Mouse (Mus musculus) midbrain, embryonic 15.5 days (tissue): ENCODE measurements at regions not wholly inside any gene's neighbourhood (a gene's known extent, or its start where the extent isn't known, plus 50 kb on each side); places are given as distances from the start of the nearest gene placed in this dataset.
"Not testable (repeated sequence)": the region's sequence is repeated elsewhere in the genome, so short reads cannot be mapped to it uniquely, and the experiment has no call there.

ENCODE experiments used
- ATAC-seq: fragments of 200-750 bp; cut with Nextera tagmentation; replicated peaks from 2 replicates; pipeline ENCODE4 v1.8.0; 2017; ENCODE audit warnings: moderate TSS enrichment
- H3K27ac ChIP-seq: fragments of 300-500 bp; sonication (generic); 2 replicates; pipeline ENCODE4 v1.5.1; 2015; ENCODE audit warnings: mild to moderate bottlenecking, inconsistent platforms
- H3K27me3 ChIP-seq: fragments of 300-500 bp; sonication (generic); replicated peaks from 2 replicates; pipeline ENCODE4 v1.6.1; 2015; ENCODE audit warnings: inconsistent platforms
- H3K36me3 ChIP-seq: fragments of 300-500 bp; sonication (generic); replicated peaks from 2 replicates; pipeline ENCODE4 v1.6.1; 2015; ENCODE audit warnings: inconsistent platforms
- H3K4me1 ChIP-seq: fragments of 300-500 bp; sonication (generic); 2 replicates; pipeline ENCODE4 v1.6.1; 2015; ENCODE audit warnings: inconsistent platforms
- H3K4me2 ChIP-seq: fragments of 300-500 bp; sonication (generic); 2 replicates; pipeline ENCODE4 v1.6.1; 2015; ENCODE audit warnings: inconsistent platforms, mild to moderate bottlenecking, moderate library complexity
- H3K4me3 ChIP-seq: fragments of 300-500 bp; sonication (generic); 2 replicates; pipeline ENCODE4 v1.5.1; 2015; ENCODE audit warnings: mild to moderate bottlenecking, inconsistent platforms
- H3K9ac ChIP-seq: fragments of 300-500 bp; sonication (generic); 2 replicates; pipeline ENCODE4 v1.6.1; 2015; ENCODE audit warnings: mild to moderate bottlenecking, inconsistent platforms
- H3K9me3 ChIP-seq: fragments of 300-500 bp; sonication (generic); 2 replicates; pipeline ENCODE4 v1.6.1; 2016; ENCODE audit warnings: inconsistent platforms
- WGBS: fragments of 180-500 bp; shearing (Covaris S2); methylation state at CpG from one replicate; pipeline ENCODE4 v1.1.7; 2015; ENCODE audit warnings: mixed read lengths; 5-methylcytosine and 5-hydroxymethylcytosine counted together

GRCm38 (mm10) chr12:9762291-9762811 is 192.4 kb downstream of the Osr1 start:
- not testable (repeated sequence) for ATAC-seq, H3K4me3 ChIP-seq, H3K27me3 ChIP-seq

GRCm38 (mm10) chr12:9762842-9763241 is 192.9 kb downstream of the Osr1 start:
- 91% methylated on average over 2 of the region's 2 CpGs for WGBS
- Histone ChIP-seq H3K4me2 (no peak overlapping the region), H3K9ac (no peak overlapping the region), H3K4me1 (no peaks in the 10 kb centered on the region), H3K27me3 (no peaks in the 10 kb centered on the region), H3K4me3 (no peak overlapping the region), H3K9me3 (no peaks in the 10 kb centered on the region), H3K27ac (no peak overlapping the region), H3K36me3 (no peaks in the 10 kb centered on the region)
- no peak for ATAC-seq

More at GRCm38 (mm10) chr12:9762291-9762811, 192.4 kb downstream of the Osr1 start:
- not testable (repeated sequence) for H3K4me2 ChIP-seq, H3K9ac ChIP-seq, H3K36me3 ChIP-seq, H3K4me1 ChIP-seq, H3K9me3 ChIP-seq, H3K27ac ChIP-seq
- 71% methylated on average over 2 of the region's 2 CpGs for WGBS

GRCm38 (mm10) chr12:9770908-9771307 is 201.0 kb downstream of the Osr1 start:
- Histone ChIP-seq H3K27me3 (no peaks in the 10 kb centered on the region), H3K9me3 (no peaks in the 10 kb centered on the region), H3K4me3 (no peak overlapping the region), H3K4me1 (no peaks in the 10 kb centered on the region), H3K36me3 (no peaks in the 10 kb centered on the region), H3K4me2 (no peak overlapping the region), H3K27ac (no peak overlapping the region), H3K9ac (no peak overlapping the region)
- no peak for ATAC-seq
- 73% methylated on average over 4 of the region's 4 CpGs for WGBS

- 79% methylated on average over 1 of the region's 1 CpGs for WGBS
- Histone ChIP-seq H3K27me3 (no peaks in the 10 kb centered on the region), H3K4me2 (no peak overlapping the region), H3K9ac (no peak overlapping the region), H3K9me3 (no peaks in the 10 kb centered on the region), H3K4me1 (no peaks in the 10 kb centered on the region), H3K27ac (no peak overlapping the region), H3K4me3 (no peak overlapping the region), H3K36me3 (no peaks in the 10 kb centered on the region)
- ATAC-seq = no peak
Measured at GRCm38 (mm10) chr12:9772875-9773274, 203.0 kb downstream of the Osr1 start.

GRCm38 (mm10) chr12:9802284-9802683 is 232.4 kb downstream of the Osr1 start:
- no peak for ATAC-seq
- 87% methylated on average over 3 of the region's 3 CpGs for WGBS

GRCm38 (mm10) chr12:9807406-9807805 is 237.5 kb downstream of the Osr1 start:
- no peak for ATAC-seq
- WGBS = 80% methylated on average over 1 of the region's 1 CpGs

More at GRCm38 (mm10) chr12:9802284-9802683, 232.4 kb downstream of the Osr1 start:
- H3K4me2 ChIP-seq = no peak overlapping the region
- no peaks in the 10 kb centered on the region for H3K9me3 ChIP-seq
- no peaks in the 10 kb centered on the region for H3K36me3 ChIP-seq
- H3K27me3 ChIP-seq = no peaks in the 10 kb centered on the region
- H3K27ac ChIP-seq = no peak overlapping the region
- H3K9ac ChIP-seq = no peak overlapping the region
- no peak overlapping the region for H3K4me3 ChIP-seq
- no peaks in the 10 kb centered on the region for H3K4me1 ChIP-seq

GRCm38 (mm10) chr12:9833273-9833672 is 263.4 kb downstream of the Osr1 start:
- Histone ChIP-seq H3K36me3 (no peaks in the 10 kb centered on the region), H3K27me3 (no peaks in the 10 kb centered on the region), H3K9me3 (no peaks in the 10 kb centered on the region), H3K4me2 (no peak overlapping the region), H3K4me3 (no peak overlapping the region), H3K27ac (no peak overlapping the region), H3K9ac (no peak overlapping the region), H3K4me1 (no peaks in the 10 kb centered on the region)
- no peak for ATAC-seq
- 65% methylated on average over 3 of the region's 3 CpGs for WGBS

More at GRCm38 (mm10) chr12:9807406-9807805, 237.5 kb downstream of the Osr1 start:
- Histone ChIP-seq H3K4me2 (no peak overlapping the region), H3K4me3 (no peak overlapping the region), H3K36me3 (no peaks in the 10 kb centered on the region), H3K9me3 (no peaks in the 10 kb centered on the region), H3K9ac (no peak overlapping the region), H3K27me3 (no peaks in the 10 kb centered on the region), H3K27ac (no peak overlapping the region), H3K4me1 (no peaks in the 10 kb centered on the region)

- Histone ChIP-seq H3K4me3 (no peak overlapping the region), H3K27me3 (no peaks in the 10 kb centered on the region), H3K36me3 (no peaks in the 10 kb centered on the region), H3K9ac (no peak overlapping the region), H3K9me3 (no peaks in the 10 kb centered on the region), H3K4me2 (no peak overlapping the region), H3K4me1 (no peaks in the 10 kb centered on the region), H3K27ac (no peak overlapping the region)
- ATAC-seq = no peak
- WGBS = 73% methylated on average over 5 of the region's 5 CpGs
Measured at GRCm38 (mm10) chr12:9839198-9839845, 269.4 kb downstream of the Osr1 start.

- WGBS = 80% methylated on average over 2 of the region's 2 CpGs
- H3K36me3 ChIP-seq = no peaks in the 10 kb centered on the region
Measured at GRCm38 (mm10) chr12:9839949-9840348, 270.0 kb downstream of the Osr1 start.

GRCm38 (mm10) chr12:9847034-9847433 is 277.1 kb downstream of the Osr1 start:
- ATAC-seq = no peak
- Histone ChIP-seq H3K27me3 (no peaks in the 10 kb centered on the region), H3K27ac (no peak overlapping the region), H3K4me2 (no peak overlapping the region), H3K4me3 (no peak overlapping the region), H3K36me3 (no peaks in the 10 kb centered on the region), H3K9me3 (no peaks in the 10 kb centered on the region), H3K4me1 (no peaks in the 10 kb centered on the region), H3K9ac (no peak overlapping the region)
- WGBS = 80% methylated on average over 2 of the region's 2 CpGs

More at GRCm38 (mm10) chr12:9839949-9840348, 270.0 kb downstream of the Osr1 start:
- H3K27me3 ChIP-seq = no peaks in the 10 kb centered on the region
- H3K4me2 ChIP-seq = no peak overlapping the region
- no peak for ATAC-seq
- no peak overlapping the region for H3K9ac ChIP-seq
- H3K27ac ChIP-seq = no peak overlapping the region
- no peak overlapping the region for H3K4me3 ChIP-seq
- no peaks in the 10 kb centered on the region for H3K9me3 ChIP-seq
- no peaks in the 10 kb centered on the region for H3K4me1 ChIP-seq

GRCm38 (mm10) chr12:9847465-9848205 is 277.7 kb downstream of the Osr1 start:
- H3K9ac ChIP-seq = no peak overlapping the region
- no peaks in the 10 kb centered on the region for H3K4me1 ChIP-seq
- 90% methylated on average over 7 of the region's 7 CpGs for WGBS
- H3K9me3 ChIP-seq = no peaks in the 10 kb centered on the region
- H3K36me3 ChIP-seq = no peaks in the 10 kb centered on the region
- H3K4me2 ChIP-seq = no peak overlapping the region
- ATAC-seq = no peak
- no peaks in the 10 kb centered on the region for H3K27me3 ChIP-seq
- no peak overlapping the region for H3K4me3 ChIP-seq
- no peak overlapping the region for H3K27ac ChIP-seq

GRCm38 (mm10) chr12:9855503-9856024 is 285.6 kb downstream of the Osr1 start:
- Histone ChIP-seq H3K27me3 (no peaks in the 10 kb centered on the region), H3K4me2 (no peak overlapping the region), H3K27ac (no peak overlapping the region), H3K36me3 (no peaks in the 10 kb centered on the region), H3K9me3 (no peaks in the 10 kb centered on the region), H3K4me3 (no peak overlapping the region), H3K9ac (no peak overlapping the region), H3K4me1 (no peaks in the 10 kb centered on the region)
- ATAC-seq = no peak
- WGBS = 77% methylated on average over 3 of the region's 3 CpGs
